Mouse (Mus musculus) CH12.LX (cell line): ENCODE measurements around the gene Mrpl48.

Experiments
- CHD1 ChIP-seq: IDR thresholded peaks from 2 replicates; pipeline ENCODE4 v1.6.1; 2012; ENCODE audit warnings: low read depth, low read length, improper control_type of control experiment, inconsistent platforms
- CTCF ChIP-seq, 2 experiments: IDR thresholded peaks in 1 of 2; conservative IDR thresholded peaks in 1 of 2; 2 replicates each; pipeline ENCODE4 v1.5.1; 2011 to 2012; ENCODE audit warnings: low read depth in 2 of 2, low read length in 2 of 2, improper control_type of control experiment in 1 of 2, inconsistent platforms in 1 of 2, mild to moderate bottlenecking in 1 of 2, moderate library complexity in 1 of 2
- HCFC1 ChIP-seq: IDR thresholded peaks from 2 replicates; pipeline ENCODE4 v1.6.1; 2012; ENCODE audit warnings: low read depth, mild to moderate bottlenecking, inconsistent platforms, low read length, improper control_type of control experiment
- KAT2A ChIP-seq: IDR thresholded peaks from 2 replicates; pipeline ENCODE4 v1.6.1; 2012; ENCODE audit warnings: low read length, improper control_type of control experiment, inconsistent platforms; ENCODE audit not compliant: insufficient replicate concordance
- POLR2A ChIP-seq: IDR thresholded peaks from 2 replicates; pipeline ENCODE4 v1.6.1; 2011; ENCODE audit warnings: low read depth, mild to moderate bottlenecking, improper control_type of control experiment, low read length
- RAD21 ChIP-seq: IDR thresholded peaks from 2 replicates; pipeline ENCODE4 v1.6.1; 2011; ENCODE audit warnings: low read depth, mild to moderate bottlenecking, low read length, improper control_type of control experiment, moderate library complexity
- RCOR1 ChIP-seq: conservative IDR thresholded peaks from 2 replicates; pipeline ENCODE4 v1.6.1; 2012; ENCODE audit warnings: low read depth, mild to moderate bottlenecking, inconsistent platforms, low read length, improper control_type of control experiment
- SMC3 ChIP-seq: IDR thresholded peaks from 2 replicates; pipeline ENCODE4 v1.6.1; 2011; ENCODE audit warnings: low read depth, low read length, improper control_type of control experiment
- USF1 ChIP-seq: IDR thresholded peaks from 2 replicates; pipeline ENCODE4 v1.6.1; 2014; ENCODE audit warnings: low read depth, mild to moderate bottlenecking, inconsistent platforms, low read length, improper control_type of control experiment

DNA sequence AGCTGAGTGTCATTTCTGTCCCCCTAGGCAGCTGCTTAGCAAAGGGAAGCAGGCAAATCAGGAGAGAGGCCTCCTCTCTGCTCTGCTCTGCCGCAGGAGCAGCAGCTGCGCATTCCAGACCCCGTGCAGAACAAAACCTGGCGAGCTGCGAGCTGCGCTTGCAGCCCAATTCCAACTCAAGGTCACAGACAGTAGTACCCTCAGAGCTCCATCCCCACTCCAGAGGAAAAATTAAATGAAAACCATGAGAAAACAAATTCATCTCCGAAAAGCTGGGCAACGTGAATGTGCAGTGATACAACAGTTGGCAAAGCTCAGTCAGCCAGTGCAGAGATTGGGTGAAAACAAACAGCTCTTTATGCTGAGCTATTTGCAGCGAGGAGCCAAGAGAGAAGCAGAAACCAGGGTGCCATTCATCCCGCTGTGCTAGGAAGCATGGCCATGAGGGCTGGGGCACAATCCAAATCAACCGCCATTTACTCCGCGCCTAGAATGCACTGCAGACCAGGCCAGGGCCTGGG, 52.6 kb downstream of the Mrpl48 start:
- no peak for TF ChIP-seq RAD21
- TF ChIP-seq RCOR1 = no peak
- no peak for TF ChIP-seq POLR2A
- no peak for TF ChIP-seq CHD1
- no peak for TF ChIP-seq USF1
- TF ChIP-seq CTCF (conservative IDR thresholded peaks at IDR 0.05 in 1 of 2, IDR thresholded peaks at IDR 0.05 in 1 of 2; ENCODE audit: low read depth in 2 of 2, low read length in 2 of 2) = no peak
- no peak for TF ChIP-seq KAT2A
- TF ChIP-seq HCFC1 = no peak
- no peak for TF ChIP-seq SMC3
